Mouse (Mus musculus) cortical plate, adult 2 months (tissue): ENCODE measurements around the gene Tfap2c.

ENCODE experiments used
- CTCF ChIP-seq: fragments of 200-500 bp; IDR thresholded peaks from 2 replicates; pipeline ENCODE4 v1.5.1; 2011; ENCODE audit warnings: mild to moderate bottlenecking, control low read depth, low read length; ENCODE audit not compliant: insufficient read depth; ENCODE audit errors: extremely low read depth
- POLR2A ChIP-seq: fragments of 200-500 bp; IDR thresholded peaks from 2 replicates; pipeline ENCODE4 v1.6.1; 2011; ENCODE audit warnings: mild to moderate bottlenecking, low read length, control low read depth; ENCODE audit not compliant: insufficient read depth; ENCODE audit errors: extremely low read depth

- no peak for TF ChIP-seq CTCF
- TF ChIP-seq POLR2A: no peak
Observed at GRCm38 (mm10) chr2:172516407-172516992, 32.9 kb upstream of the Tfap2c start.
